Mouse (Mus musculus) heart, postnatal 0 days (tissue): ENCODE measurements around the gene Oit3.

Experiments used
- CTCF ChIP-seq: IDR thresholded peaks from 2 replicates; pipeline ENCODE4 v1.5.1; 2016; ENCODE audit warnings: antibody characterized with exemption, control low read depth, low read depth
- EP300 ChIP-seq: IDR thresholded peaks from 2 replicates; pipeline ENCODE4 v1.6.1; 2016; ENCODE audit warnings: antibody characterized with exemption, low read depth

DNA sequence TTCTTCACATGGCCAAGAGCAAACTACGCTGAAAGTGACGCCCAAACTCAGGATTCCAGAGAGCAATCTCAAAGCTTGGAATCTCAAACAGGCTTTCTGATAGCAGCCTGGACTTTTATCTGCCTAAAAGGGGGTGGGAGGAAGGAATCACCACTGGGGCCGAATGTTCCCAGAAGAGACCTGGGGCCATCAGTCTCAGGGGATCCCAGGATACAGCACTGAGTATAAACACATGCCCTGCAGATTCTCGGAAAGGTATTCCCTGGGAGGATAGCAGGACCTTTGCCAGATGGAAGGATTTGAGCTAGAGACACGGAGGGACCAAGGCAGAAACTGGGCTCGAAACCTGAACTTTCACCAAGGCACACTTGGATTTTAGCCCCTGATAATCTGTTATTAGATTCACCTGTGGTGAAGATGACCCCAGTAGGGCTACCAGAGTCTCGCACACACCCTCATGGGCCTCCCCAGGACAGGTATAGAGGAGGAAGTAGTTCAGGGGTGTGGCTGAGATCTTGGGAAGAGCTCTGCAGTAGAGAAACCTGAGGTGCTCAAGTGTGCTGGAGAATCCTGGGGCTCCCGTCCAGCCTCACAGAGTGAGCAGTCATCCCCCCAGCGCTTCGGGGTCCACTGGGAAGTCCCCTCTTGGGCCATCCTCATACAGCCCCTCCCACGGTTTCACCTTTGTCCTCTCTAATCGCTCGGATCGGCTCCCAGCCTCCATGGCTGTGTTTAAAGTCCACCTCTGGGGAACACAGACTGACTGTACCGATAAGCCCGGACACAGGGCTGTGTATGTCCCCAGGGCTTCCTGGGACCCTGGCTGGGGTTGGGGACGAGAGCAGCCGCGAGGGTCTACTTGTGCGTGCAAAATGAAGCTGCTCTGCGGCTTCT is 38.4 kb downstream of the Oit3 start, which contains the start of gene Pla2g12b:
- TF ChIP-seq EP300, result no peak
- no peak for TF ChIP-seq CTCF
